Mouse (Mus musculus) layer of hippocampus, adult 8-10 months (tissue): Measurements from ENCODE around the gene Rbm47. TPM values are rescaled to one million over a fixed set of nuclear protein-coding genes. Genes with fewer than 3 reads are reported as not detected.

Experiments
- DNase-seq, 2 experiments: peaks; one replicate each; pipeline ENCODE4 v3.0.0; 2022; ENCODE audit warnings: low spot score in 2 of 2
- total RNA-seq, 4 experiments: library from RNA; stranded (reverse); gene quantifications; 2 replicates each; pipeline ENCODE4 v1.2.4; 2022

Rbm47 gene
- total RNA-seq, 4 experiments from 2014 or later = 1.5 to 4.4 (median 2.6) TPM

- no peak for DNase-seq
Measured at GRCm38 (mm10) chr5:66165748-66166147, 7.2 kb downstream of the Rbm47 start.

DNA sequence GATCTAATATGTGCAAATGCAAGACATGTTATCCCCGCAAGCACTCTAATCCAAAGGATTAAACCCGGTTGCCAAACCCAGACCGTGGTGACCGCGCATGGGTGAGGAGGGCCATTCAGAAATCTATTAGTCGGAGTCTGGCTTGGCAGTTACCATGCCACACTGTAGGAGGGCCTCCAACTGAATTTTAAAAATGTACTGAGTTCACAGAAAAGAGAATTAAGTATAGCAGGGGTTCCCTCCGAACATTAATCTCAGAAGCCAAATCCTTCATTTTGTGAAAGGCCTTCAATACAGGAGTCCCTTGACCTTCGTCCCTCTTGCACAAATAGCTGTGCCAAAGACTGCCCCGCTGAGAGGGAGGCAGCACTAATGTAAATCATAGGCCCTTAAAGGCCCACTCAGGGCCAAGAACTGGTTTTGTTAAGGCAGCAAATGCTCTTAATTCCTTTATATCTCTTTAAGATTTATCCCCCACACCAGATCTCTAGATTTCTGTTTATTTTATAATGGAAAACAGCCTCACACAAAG is 16.4 kb downstream of the Rbm47 start:
- DNase-seq = no peak

DNA sequence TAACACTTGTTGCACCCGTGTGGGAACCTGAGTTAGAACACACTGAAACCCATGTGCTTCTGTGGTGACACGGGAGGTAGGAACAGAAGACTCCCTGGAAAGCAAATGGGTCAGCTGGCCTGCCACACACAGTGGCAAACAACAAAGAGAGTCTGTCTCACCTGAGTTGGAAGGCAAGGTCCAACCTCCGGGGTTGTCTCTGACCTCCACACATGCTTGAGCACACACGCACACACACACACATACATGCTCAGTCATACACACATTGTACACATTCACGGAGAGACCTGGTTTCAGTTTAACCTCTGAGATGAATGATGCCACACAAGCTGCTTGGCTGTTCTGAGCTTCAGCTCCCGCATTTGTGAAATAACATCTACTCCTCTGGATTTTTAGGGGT is 18.3 kb downstream of the Rbm47 start:
- no peak for DNase-seq

DNA sequence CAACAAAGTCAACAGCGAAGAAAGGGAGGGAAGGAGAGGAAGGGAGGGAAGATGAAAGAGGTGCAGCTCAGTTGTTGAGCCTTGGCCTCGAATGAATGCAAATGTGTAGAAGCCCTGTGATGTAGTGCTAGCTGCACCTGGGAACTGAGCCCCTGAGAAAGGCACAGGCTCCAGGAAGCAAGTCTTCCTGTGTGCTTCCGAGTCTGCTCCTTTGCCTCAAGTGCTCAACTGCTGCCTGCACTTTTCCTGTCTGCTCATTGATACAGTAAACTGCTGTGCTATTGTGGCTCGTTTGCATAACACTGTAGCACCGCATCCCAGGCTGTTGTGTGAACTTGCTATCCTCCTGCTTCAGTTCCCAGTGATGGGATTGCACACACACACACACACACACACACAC is 19.4 kb downstream of the Rbm47 start:
- DNase-seq = no peak

DNA sequence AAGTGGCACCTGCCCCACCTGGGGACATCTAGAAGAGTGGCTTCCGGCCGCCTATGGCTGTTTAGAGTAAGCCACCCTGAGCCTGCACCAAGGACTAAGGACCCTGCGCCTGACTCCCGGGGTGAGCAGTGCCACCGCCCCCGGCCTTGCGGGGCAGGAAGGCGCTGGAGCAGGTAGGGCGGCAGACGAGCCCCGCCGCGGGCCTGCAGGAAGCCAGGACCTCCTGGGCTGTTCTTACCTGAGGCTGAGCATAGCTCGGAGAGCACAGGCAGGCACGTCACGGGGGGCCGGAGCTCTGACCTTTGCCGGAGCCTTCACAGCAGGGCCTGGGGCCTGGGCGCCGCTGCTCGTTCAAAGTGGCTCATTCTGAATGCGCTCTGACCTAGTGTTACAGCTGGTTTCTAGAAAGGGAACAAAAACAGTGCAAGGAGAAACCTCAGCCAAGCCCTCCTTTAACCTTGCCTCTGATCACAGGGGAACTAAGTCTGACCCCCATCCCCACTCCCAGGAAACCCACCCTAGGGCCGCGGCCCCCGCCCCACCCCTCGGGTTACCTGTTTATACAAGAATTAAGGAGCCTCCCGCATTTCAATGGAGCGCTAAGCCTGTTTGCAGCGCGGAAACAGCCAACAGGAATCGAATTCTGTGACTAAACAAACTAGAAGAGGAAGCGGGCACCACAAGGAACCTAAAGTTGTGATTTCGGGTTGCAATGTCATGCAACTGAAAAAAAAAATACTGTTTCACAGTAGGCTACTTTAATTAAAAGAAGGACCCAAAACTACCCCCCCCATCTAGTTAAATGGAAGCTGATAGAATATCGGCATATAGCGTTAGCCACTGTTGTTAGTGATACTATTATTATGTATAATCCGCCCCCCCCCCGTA is 21.4 kb downstream of the Rbm47 start:
- no peak for DNase-seq

GRCm38 (mm10) chr5:66150706-66151300 is 22.1 kb downstream of the Rbm47 start:
- DNase-seq = no peak

GRCm38 (mm10) chr5:66150106-66150705 is 22.7 kb downstream of the Rbm47 start:
- no peak for DNase-seq

DNA sequence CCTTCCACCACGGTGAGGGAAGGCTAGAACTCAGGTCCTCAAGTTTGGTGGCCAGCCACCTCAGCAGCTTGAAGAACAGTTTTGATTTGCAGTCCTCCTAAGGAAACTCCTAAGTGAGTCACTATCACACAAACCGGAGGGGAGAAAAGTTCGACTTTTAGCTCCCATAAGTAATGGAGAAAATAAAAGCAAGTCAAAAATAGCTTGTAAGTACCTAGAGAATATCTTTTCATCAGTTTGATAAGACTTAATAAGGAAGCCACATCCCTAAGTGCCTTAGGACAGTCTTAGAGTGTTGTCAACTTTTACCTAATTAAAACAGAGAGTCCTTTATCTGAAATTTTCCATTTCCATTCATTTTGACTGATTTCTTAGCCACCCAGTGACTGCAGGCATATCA is 23.3 kb downstream of the Rbm47 start:
- DNase-seq = no peak

GRCm38 (mm10) chr5:66149111-66149510 is 23.8 kb downstream of the Rbm47 start:
- no peak for DNase-seq

DNA sequence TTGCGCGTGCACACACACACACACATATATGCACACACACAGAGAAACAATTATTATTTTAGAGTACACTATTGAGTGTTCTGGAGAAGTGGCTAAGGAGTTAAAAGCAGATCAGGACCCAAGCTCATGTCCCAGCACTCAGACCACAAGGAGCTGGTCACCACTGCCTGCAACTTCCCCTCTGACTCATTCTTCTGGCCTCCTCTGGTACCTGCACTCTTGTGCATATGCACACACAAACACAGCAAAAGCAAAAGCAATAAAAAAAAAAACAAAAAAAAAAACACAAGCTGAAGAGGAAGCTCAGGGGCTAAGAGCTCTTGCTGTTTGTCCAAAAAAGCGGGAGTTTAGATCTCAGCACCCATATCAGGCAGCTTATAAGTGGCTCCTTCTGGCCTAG is 25.6 kb downstream of the Rbm47 start:
- no peak for DNase-seq

DNA sequence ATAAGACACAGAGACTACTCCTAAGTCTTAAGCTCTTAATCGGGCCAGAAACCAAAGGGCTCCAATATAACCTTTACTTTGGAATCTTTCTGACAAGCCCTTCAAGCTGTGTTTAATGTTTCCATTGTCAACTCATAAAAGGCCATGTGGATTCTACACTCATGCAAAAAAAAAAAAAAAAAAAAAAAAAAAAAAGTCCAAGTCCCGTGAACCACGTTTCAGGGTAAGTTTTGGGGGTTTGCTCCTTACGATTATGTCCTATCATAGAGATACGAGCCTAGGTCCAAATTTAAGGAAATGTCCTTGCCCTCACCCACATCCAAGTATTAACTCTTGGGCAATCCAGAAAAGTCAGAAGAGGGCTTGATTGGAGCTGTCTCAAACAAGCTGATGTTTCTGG is 27.3 kb downstream of the Rbm47 start:
- DNase-seq = no peak

GRCm38 (mm10) chr5:66143093-66144032 is 29.6 kb downstream of the Rbm47 start:
- DNase-seq = no peak

GRCm38 (mm10) chr5:66141474-66141873 is 31.4 kb downstream of the Rbm47 start:
- no peak for DNase-seq

DNA sequence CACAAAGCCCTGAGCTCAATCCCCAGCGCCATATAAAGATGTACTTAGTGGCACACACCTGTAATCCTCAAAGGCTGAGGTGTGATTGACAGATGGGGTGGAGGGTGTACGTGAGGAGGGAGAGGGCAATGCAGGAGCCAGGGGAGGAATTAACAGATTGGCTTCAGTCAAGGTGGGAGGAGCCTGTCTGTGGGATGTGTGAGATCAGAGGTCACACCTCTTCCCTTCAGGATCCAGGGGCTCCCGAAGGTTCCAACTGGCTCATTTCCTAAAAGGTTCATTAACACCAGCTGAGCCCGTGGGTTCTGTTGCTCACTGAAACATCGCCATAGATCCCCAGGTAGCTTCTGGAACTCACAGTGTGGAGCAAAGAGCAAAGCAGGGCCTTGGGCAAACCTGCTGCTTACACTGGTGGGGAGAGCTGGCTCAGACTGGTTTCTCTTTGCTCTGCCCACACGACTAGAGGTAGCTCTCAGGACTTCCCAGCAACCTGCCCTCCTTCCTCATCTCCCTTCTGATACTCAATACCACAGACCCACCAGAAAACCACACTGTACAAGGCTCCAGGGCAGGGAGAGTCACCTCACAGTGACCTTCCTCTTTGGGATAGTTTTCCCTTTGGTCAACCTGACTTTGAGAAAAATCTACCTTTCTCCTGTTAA is 33.2 kb downstream of the Rbm47 start:
- DNase-seq = no peak

DNA sequence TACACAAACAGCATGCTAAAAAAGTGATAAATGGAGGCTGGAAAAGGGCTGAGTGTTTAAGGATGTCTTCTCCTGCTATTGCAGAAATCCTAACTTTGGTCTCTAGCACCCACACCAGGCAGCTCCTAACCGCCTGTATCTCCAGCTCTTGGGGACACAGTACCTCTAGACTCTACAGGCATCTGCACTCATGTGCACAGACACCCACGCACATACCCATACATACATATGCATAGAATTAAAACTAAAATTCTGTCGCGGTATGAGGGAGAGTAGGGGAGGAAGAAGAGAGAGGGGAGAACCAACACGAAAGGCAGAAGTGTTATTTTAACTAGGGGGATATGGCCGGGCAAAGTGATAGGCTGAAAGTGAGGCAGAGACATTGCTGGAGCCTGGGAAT is 33.7 kb downstream of the Rbm47 start:
- DNase-seq = no peak

GRCm38 (mm10) chr5:66138597-66138996 is 34.3 kb downstream of the Rbm47 start:
- DNase-seq = no peak

- no peak for DNase-seq
Measured at GRCm38 (mm10) chr5:66137250-66137649, 35.7 kb downstream of the Rbm47 start.

DNA sequence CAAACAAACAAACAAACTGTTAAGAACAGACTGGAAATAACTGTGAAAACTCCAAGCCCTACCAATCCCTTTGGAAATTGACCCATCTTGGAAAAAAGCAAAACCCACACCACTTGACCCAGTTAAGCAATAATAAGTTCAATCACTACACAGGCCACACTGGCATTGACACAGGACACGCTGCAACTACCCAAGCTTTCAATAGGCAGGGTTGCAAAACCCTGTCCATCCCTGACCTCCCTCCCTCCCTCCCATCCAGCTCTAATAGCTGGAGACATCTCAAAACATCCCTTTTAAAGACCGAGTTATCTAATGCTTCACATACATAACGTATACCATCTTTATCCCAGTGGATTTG is 37.1 kb downstream of the Rbm47 start:
- no peak for DNase-seq

DNA sequence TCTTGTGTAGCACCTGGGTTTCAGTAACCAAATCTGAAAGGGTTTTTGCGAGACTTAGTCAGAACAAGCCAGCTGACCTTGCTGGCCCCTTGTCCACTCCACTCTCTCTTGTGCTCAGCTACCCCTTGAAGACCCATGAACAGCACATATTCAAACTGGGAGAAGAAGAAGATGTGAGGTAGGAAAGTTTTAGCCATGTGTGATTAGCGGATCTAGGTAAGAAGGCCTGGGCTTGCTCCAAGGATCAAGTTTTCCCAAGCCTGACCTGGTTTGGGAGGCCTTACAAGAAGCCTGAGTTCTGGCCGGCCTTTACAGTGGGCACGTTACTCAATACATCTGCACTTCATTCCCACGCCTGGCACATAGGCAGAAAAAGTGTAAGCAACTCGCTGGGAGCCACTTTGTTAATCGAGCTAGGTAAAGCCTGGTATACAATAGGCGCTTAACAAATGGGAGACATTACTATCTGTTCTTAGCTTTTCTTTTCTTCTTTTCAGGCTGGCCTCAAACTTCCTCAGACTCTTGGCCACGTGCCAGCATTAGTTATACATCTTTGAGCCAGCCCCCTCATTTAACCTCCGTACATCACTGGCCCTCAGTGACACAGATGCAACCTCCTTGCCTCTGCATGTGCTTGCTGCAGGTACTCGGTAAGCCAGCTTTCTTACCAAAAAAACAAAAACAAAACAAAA is 37.6 kb downstream of the Rbm47 start:
- DNase-seq = no peak

DNA sequence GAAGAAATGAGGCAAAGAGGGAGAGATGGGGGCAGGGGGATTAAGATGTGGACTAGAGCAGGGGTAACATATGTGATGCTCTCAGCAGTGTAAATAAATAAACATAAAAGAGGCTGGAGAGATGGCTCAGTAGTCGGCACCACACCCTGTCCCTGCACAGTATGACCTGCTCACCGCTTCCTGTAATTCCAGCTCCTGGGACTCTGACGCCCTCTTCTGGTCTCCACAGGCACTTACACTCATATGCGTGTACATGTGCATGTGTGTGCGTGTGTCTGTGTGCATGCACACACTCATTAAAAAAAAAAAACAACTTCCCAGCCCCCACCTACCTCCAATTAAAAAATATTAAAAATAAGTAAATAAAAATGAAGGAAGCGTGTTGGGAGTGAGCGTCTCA is 38.3 kb downstream of the Rbm47 start:
- no peak for DNase-seq
